Mouse (Mus musculus) gastrocnemius, postnatal 10 days (tissue): ENCODE measurements around the gene Olfr906. TPM values are rescaled to one million over a fixed set of nuclear protein-coding genes. Genes with fewer than 3 reads are reported as not detected.

ENCODE experiments used
- DNase-seq: peaks from one replicate; pipeline ENCODE4 v3.0.0; 2021; ENCODE audit warnings: mixed read lengths
- long read RNA-seq, 2 experiments: library from polyadenylated mRNA; stranded (forward); transcript quantifications; one replicate each; pipeline ENCODE4 v2.0.0; 2021
- total RNA-seq, 2 experiments: library from RNA; stranded (reverse); gene quantifications; 2 replicates each; pipeline ENCODE4 v1.2.3; 2021

Gene Olfr906
- total RNA-seq, result not detected
- long read RNA-seq, experiment 1, result 0 reads
- long read RNA-seq, experiment 2, result 0 reads

DNA sequence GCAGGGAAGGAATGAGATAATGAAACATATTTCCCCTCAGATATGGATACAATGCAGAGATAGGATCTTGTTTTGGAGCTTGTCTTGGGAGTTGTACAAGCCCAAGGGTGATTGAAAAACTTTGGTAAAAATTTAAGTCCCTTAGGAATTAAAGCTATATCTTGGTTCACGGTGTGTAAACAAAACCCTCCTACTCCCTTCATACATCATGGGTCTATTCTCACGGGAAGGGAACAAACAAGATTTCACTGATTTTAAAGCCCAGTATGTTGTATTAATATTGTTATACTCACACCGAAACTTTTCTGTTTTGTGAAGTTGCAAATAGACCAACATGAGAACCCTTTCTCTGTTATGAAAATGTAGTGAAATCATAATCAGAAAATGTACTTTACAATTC, at the start of gene Olfr906:
Olfr906 (plus strand) TSS at position 301 of the 400 bp plus-strand sequence.
- DNase-seq, result no peak

DNA sequence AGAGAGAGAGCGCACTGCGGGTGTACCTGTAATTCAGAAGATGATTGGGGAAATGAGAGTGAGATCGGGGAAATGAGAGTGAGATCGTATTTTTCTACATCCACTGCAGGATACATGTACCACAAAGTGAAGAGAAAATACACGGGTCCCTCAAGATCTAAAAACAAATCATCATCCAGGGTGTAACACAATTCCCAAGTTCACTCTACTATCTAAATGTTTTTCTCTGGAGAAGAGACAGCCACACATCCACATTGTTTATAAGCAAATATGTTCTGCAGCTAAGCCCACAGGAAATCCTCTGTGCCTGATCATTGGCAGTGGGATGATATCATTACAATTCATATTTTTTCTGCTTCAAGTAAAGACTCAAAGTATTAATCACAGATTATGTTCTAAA, 39.5 kb upstream of the Olfr906 start, which contains the start of gene Olfr902:
Olfr902 (plus strand) TSS at position 301 of the 400 bp plus-strand sequence.
- no peak for DNase-seq

DNA sequence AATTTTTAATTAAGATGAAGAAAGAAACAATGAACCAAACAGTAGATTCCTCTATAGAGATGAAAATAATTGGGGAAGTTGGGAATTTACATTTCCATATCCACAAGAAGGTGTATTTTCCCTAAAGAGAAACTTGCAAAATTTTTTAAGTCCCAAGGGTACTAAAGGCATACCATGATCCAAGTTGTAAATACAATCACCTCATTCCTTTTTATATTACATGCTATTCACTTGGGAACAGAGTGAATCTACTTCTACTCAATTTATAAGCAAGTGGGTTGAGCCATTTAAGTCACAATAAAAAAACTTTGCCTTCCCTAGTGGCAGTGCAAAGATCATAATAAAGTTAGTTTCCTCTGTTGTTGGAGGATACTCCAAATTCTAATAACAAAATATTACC, 24.0 kb upstream of the Olfr906 start, which contains the start of gene Olfr904:
Olfr904 (plus strand) TSS at position 301 of the 400 bp plus-strand sequence.
- no peak for DNase-seq

DNA sequence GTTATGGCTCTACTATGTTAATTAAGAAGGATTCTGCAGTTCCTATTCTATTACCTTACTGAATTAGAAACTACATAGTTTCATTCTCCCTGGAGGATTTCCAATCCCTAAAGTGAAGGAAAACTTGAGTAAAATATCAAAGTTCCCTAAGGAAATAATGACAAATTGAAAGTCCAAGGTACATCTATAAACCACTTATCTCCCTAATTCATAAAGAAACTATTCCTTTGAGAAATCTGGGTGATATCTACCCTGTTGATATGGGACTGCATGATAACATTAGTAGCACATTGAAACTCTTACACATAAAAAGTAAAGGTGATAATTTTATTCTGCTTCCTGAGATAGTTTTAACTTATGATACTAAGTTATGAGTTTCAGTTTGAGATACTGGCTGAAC, 16.1 kb upstream of the Olfr906 start, which contains the start of gene Olfr905:
Olfr905 (plus strand) TSS at position 301 of the 400 bp plus-strand sequence.
- no peak for DNase-seq

DNA sequence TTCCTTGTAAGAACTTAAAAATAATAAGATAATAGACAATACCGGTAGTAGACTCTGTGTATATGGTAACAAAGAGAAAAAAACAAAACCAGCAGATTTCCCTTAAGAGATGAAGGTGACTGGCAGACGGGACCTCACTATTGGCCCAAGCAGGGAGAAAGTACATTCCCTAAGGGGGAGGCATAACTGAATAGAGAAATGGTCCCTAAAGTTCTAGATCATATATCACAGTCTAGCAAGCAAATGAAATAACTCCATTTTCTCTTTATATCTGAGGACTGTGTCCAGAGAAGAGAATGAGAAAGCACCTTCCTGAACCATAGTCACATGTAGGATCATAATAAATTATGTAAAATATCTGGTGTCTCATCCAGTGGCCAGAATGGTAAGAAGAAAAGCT, 8.6 kb downstream of the Olfr906 start, which contains the start of gene Olfr907:
Olfr907 (plus strand) TSS at position 301 of the 400 bp plus-strand sequence.
- no peak for DNase-seq

DNA sequence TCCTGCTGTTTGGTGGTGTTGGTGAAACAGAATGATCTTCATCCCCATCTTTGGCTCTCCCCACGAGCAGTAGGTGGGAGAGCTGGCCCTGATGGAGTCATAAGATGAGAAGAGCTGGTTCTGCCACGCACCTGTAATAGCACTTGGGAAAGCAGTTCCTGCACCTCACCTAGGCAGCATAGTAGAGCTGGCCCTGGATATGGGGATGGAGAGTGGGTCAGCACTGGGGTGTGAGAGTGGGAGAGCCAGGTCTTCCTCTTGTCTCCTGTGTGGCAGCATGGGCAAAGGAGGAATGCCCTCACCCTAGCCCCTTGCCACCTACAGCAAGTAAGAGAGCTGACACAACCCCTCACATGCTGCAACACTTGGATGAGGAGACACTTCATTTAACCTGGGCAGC, 25.5 kb downstream of the Olfr906 start:
- DNase-seq, result no peak

DNA sequence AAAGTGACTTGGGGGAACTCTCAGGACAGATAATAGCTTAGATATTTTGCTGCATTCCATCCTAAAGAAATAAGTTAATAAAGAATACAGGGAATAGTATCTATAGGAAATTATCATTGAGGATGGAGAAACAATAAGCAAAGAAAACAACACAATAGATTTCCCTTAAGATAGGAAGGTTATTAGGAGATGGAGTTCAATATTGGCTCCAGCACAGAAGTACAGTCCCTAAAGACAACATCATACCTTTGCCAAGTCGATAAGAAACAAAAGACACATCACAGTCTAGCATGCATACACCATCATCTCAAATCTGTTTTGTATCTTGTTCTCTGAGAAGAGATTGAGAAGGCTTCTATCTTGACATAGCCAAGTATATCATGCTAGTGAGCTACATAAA, 34.4 kb downstream of the Olfr906 start, which contains the start of gene Olfr911-ps1:
Olfr911-ps1 (plus strand) TSS at position 301 of the 400 bp plus-strand sequence.
- no peak for DNase-seq

DNA sequence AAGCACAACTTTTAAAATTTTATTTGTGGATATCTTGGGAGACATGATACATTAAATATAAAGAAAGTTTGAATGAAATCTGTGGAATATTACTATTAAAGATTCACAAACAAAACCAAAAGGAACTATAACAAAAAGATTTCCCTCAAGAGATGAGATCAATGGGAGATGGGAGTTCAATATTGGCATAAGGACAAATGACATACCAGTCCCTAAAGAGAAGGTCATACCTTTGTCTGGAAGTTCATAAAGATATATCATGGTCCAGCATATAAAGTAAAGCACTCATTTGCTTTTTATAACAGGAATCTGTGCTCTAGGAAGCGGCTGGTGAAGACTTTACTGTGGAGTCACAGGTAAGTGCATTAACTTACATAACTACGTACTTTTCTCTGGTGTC, 50.7 kb downstream of the Olfr906 start, which contains the start of gene Olfr910:
Olfr910 (plus strand) TSS at position 301 of the 400 bp plus-strand sequence.
- no peak for DNase-seq

Other genes with a start within 250 kb of the Olfr906 start
- gene Olfr143, start 234.3 kb upstream of the Olfr906 start, total RNA-seq, result not detected
- gene Olfr895, start 219.2 kb upstream of the Olfr906 start, total RNA-seq, result not detected
- not detected for gene Olfr896-ps1, start 196.0 kb upstream of the Olfr906 start, total RNA-seq
- gene Olfr25, start 158.0 kb upstream of the Olfr906 start, total RNA-seq, result not detected
- gene Olfr898, start 138.7 kb upstream of the Olfr906 start, total RNA-seq, result not detected
- gene Olfr250, start 120.2 kb upstream of the Olfr906 start, total RNA-seq, result not detected
- not detected for gene Olfr251, start 110.0 kb upstream of the Olfr906 start, total RNA-seq
- gene Olfr147, start 85.4 kb upstream of the Olfr906 start, total RNA-seq, result not detected
- not detected for gene Olfr901, start 57.6 kb upstream of the Olfr906 start, total RNA-seq
- gene Olfr902, start 39.4 kb upstream of the Olfr906 start, total RNA-seq, result not detected
- gene Olfr904, start 23.9 kb upstream of the Olfr906 start, total RNA-seq, result not detected
- not detected for gene Olfr905, start 16.0 kb upstream of the Olfr906 start, total RNA-seq
- gene Olfr907, start 8.7 kb downstream of the Olfr906 start, total RNA-seq, result not detected
- gene Olfr911-ps1, start 34.5 kb downstream of the Olfr906 start, total RNA-seq, result not detected
- gene Olfr910, start 50.8 kb downstream of the Olfr906 start, total RNA-seq, result not detected
- not detected for gene Olfr912, start 93.1 kb downstream of the Olfr906 start, total RNA-seq
- gene Olfr913, start 105.7 kb downstream of the Olfr906 start, total RNA-seq, result not detected
- gene Olfr914, start 118.0 kb downstream of the Olfr906 start, total RNA-seq, result not detected
- not detected for gene Olfr916, start 172.8 kb downstream of the Olfr906 start, total RNA-seq
- not detected for gene Olfr917, start 178.8 kb downstream of the Olfr906 start, total RNA-seq
- not detected for gene Olfr918, start 187.5 kb downstream of the Olfr906 start, total RNA-seq
- gene Olfr919, start 216.6 kb downstream of the Olfr906 start, total RNA-seq, result not detected
- 10 to 100 TPM; 22.5 to 29.6 TPM for gene Vwa5a, start 231.2 kb downstream of the Olfr906 start, total RNA-seq